Mouse (Mus musculus) megakaryocyte, embryonic 14.5 days (primary cell): ENCODE measurements around the gene H2-DMb1. TPM values are rescaled to one million over a fixed set of nuclear protein-coding genes. Genes with fewer than 3 reads are reported as not detected.

Source experiments
- H3K27me3 ChIP-seq: replicated peaks from 2 replicates; pipeline ENCODE3; 2012; ENCODE audit warnings: inconsistent platforms
- H3K36me3 ChIP-seq: replicated peaks from 2 replicates; pipeline ENCODE3; 2012; ENCODE audit warnings: low read length, inconsistent platforms, mixed read lengths
- H3K4me1 ChIP-seq: 2 replicates; pipeline ENCODE4 v1.6.1; 2012; ENCODE audit warnings: inconsistent platforms
- H3K4me3 ChIP-seq: replicated peaks from 2 replicates; pipeline ENCODE3; 2012; ENCODE audit warnings: moderate library complexity, mild to moderate bottlenecking, inconsistent platforms
- H3K9me3 ChIP-seq: 2 replicates; pipeline ENCODE4 v1.6.1; 2012; ENCODE audit warnings: inconsistent platforms
- FLI1 ChIP-seq: IDR thresholded peaks from 2 replicates; pipeline ENCODE4 v1.6.1; 2012; ENCODE audit warnings: low read length, inconsistent platforms, mixed read lengths
- GATA1 ChIP-seq: IDR thresholded peaks from 3 replicates; pipeline ENCODE4 v1.6.1; 2012; ENCODE audit warnings: mixed read lengths, low read length, inconsistent platforms, borderline replicate concordance
- polyA plus RNA-seq: library from polyadenylated mRNA; stranded (reverse); fragments of >175 nt; gene quantifications from 2 replicates; pipeline ENCODE4 v1.2.3, GENCODE M21; 2012; ENCODE audit warnings: low replicate concordance; ENCODE audit not compliant: insufficient read depth

Gene H2-DMb1
- polyA plus RNA-seq, 1 experiment, result 1.1 TPM

- peaks cover 48% of the 10 kb centered on the region for H3K4me1 ChIP-seq
- H3K4me3 ChIP-seq, result peak within 1 kb of the TSS; percentile 96
- no peaks in the 10 kb centered on the region for H3K9me3 ChIP-seq
- no peak for TF ChIP-seq GATA1
- no peak for TF ChIP-seq FLI1
- H3K36me3 ChIP-seq, result peaks cover 50% of the 10 kb centered on the region
- no peaks in the 10 kb centered on the region for H3K27me3 ChIP-seq
These were observed 30.5 kb upstream of the H2-DMb1 start, which contains the start of gene Brd2 for GRCm38 (mm10) chr17:34122188-34122984. Gene Brd2 (minus strand): TSS chr17:34122634.

GRCm38 (mm10) chr17:34123111-34123510, 29.8 kb upstream of the H2-DMb1 start:
- peak overlapping the region; percentile 96 for H3K4me3 ChIP-seq
- H3K27me3 ChIP-seq, result no peaks in the 10 kb centered on the region
- H3K9me3 ChIP-seq, result no peaks in the 10 kb centered on the region
- H3K4me1 ChIP-seq, result peaks cover 56% of the 10 kb centered on the region
- peaks cover 49% of the 10 kb centered on the region for H3K36me3 ChIP-seq
- no peak for TF ChIP-seq FLI1
- no peak for TF ChIP-seq GATA1

- TF ChIP-seq GATA1 (no peak), FLI1 (no peak)
- H3K36me3 ChIP-seq, result peaks cover 49% of the 10 kb centered on the region
- no peaks in the 10 kb centered on the region for H3K27me3 ChIP-seq
- peak overlapping the region; percentile 96 for H3K4me3 ChIP-seq
- peaks cover 58% of the 10 kb centered on the region for H3K4me1 ChIP-seq
- H3K9me3 ChIP-seq, result no peaks in the 10 kb centered on the region
These were observed 29.4 kb upstream of the H2-DMb1 start for GRCm38 (mm10) chr17:34123518-34123917.

- peaks cover 70% of the 10 kb centered on the region for H3K4me1 ChIP-seq
These were observed 28.2 kb upstream of the H2-DMb1 start for GRCm38 (mm10) chr17:34124649-34125048.

GRCm38 (mm10) chr17:34126826-34127420, 25.9 kb upstream of the H2-DMb1 start:
- Histone ChIP-seq H3K4me3 (peak overlapping the region; percentile 69), H3K27me3 (no peaks in the 10 kb centered on the region), H3K36me3 (peaks cover 50% of the 10 kb centered on the region), H3K4me1 (peaks cover 77% of the 10 kb centered on the region), H3K9me3 (no peaks in the 10 kb centered on the region)
- TF ChIP-seq FLI1 (no peak), GATA1 (no peak)

More at GRCm38 (mm10) chr17:34124649-34125048, 28.2 kb upstream of the H2-DMb1 start:
- peaks cover 51% of the 10 kb centered on the region for H3K36me3 ChIP-seq
- H3K27me3 ChIP-seq, result no peaks in the 10 kb centered on the region
- peak overlapping the region; percentile 85 for H3K4me3 ChIP-seq
- no peak for TF ChIP-seq FLI1
- no peaks in the 10 kb centered on the region for H3K9me3 ChIP-seq

- H3K9me3 ChIP-seq, result no peaks in the 10 kb centered on the region
- H3K4me1 ChIP-seq, result peaks cover 77% of the 10 kb centered on the region
- H3K36me3 ChIP-seq, result peaks cover 50% of the 10 kb centered on the region
- no peaks in the 10 kb centered on the region for H3K27me3 ChIP-seq
- H3K4me3 ChIP-seq, result no peak overlapping the region
- no peak for TF ChIP-seq GATA1
- TF ChIP-seq FLI1, result no peak
These were observed 25.4 kb upstream of the H2-DMb1 start for GRCm38 (mm10) chr17:34127475-34127874.

- Histone ChIP-seq H3K4me3 (no peak overlapping the region), H3K36me3 (peaks cover 50% of the 10 kb centered on the region), H3K27me3 (no peaks in the 10 kb centered on the region), H3K4me1 (peaks cover 77% of the 10 kb centered on the region), H3K9me3 (no peaks in the 10 kb centered on the region)
- TF ChIP-seq FLI1 (no peak), GATA1 (no peak)
These were observed 24.5 kb upstream of the H2-DMb1 start for GRCm38 (mm10) chr17:34128264-34128937.

- H3K9me3 ChIP-seq, result no peaks in the 10 kb centered on the region
- H3K4me3 ChIP-seq, result no peak overlapping the region
- peaks cover 75% of the 10 kb centered on the region for H3K4me1 ChIP-seq
- H3K27me3 ChIP-seq, result no peaks in the 10 kb centered on the region
- TF ChIP-seq FLI1 (no peak), GATA1 (no peak)
- H3K36me3 ChIP-seq, result peaks cover 45% of the 10 kb centered on the region
These were observed 23.7 kb upstream of the H2-DMb1 start for GRCm38 (mm10) chr17:34128944-34129791.

- H3K9me3 ChIP-seq, result no peaks in the 10 kb centered on the region
- peaks cover 40% of the 10 kb centered on the region for H3K36me3 ChIP-seq
- TF ChIP-seq FLI1 (no peak), GATA1 (no peak)
- no peaks in the 10 kb centered on the region for H3K27me3 ChIP-seq
- H3K4me1 ChIP-seq, result peaks cover 76% of the 10 kb centered on the region
- H3K4me3 ChIP-seq, result no peak overlapping the region
These were observed 22.6 kb upstream of the H2-DMb1 start for GRCm38 (mm10) chr17:34130073-34130947.
